Mouse (Mus musculus): ENCODE data around the gene Psmd12. TPM values are rescaled to one million over a fixed set of nuclear protein-coding genes. Genes with fewer than 3 reads are reported as not detected.

The Psmd12 gene
- polyA plus RNA-seq, 1 experiment, result 76.4 TPM

GRCm38 (mm10) chr11:107443121-107444095 lies 35.9 kb upstream of the Psmd12 start:
- no peaks in the 10 kb centered on the region for H3K27me3 ChIP-seq (ENCODE audit: control insufficient read depth, insufficient read depth, low read length)
- peaks cover 12% of the 10 kb centered on the region for H3K4me1 ChIP-seq (ENCODE audit: control insufficient read depth, insufficient read depth, low read length)
- WGBS, result 89% methylated on average over 12 of the region's 12 CpGs
- H3K27ac ChIP-seq (ENCODE audit: insufficient read depth, low read length), result no peak overlapping the region
- no peak overlapping the region for H3K4me3 ChIP-seq (replicated peaks; ENCODE audit: insufficient read depth, low read depth, low read length)
- no peak for DNase-seq
- no peak for TF ChIP-seq POLR2A (IDR thresholded peaks at IDR 0.05; ENCODE audit: borderline replicate concordance, insufficient read depth, low read length)
- TF ChIP-seq CTCF (IDR thresholded peaks at IDR 0.05; ENCODE audit: borderline replicate concordance, insufficient read depth, low read depth, low read length), result no peak

GRCm38 (mm10) chr11:107445683-107446082 lies 33.6 kb upstream of the Psmd12 start:
- Histone ChIP-seq H3K4me1 (ENCODE audit: control insufficient read depth, insufficient read depth, low read length) (peaks cover 15% of the 10 kb centered on the region), H3K27me3 (ENCODE audit: control insufficient read depth, insufficient read depth, low read length) (no peaks in the 10 kb centered on the region), H3K27ac (ENCODE audit: insufficient read depth, low read length) (0 out of 2 replicates have a peak overlapping the region, but pooled peaks have one; percentile 0), H3K4me3 (replicated peaks; ENCODE audit: insufficient read depth, low read depth, low read length) (no peak overlapping the region)
- peak; percentile 65 to 74 for DNase-seq
- TF ChIP-seq CTCF (IDR thresholded peaks at IDR 0.05; ENCODE audit: borderline replicate concordance, insufficient read depth, low read depth, low read length) (no peak), POLR2A (IDR thresholded peaks at IDR 0.05; ENCODE audit: borderline replicate concordance, insufficient read depth, low read length) (no peak)
- WGBS, result 22% methylated on average over 3 of the region's 3 CpGs

GRCm38 (mm10) chr11:107446650-107447049 lies 32.6 kb upstream of the Psmd12 start:
- TF ChIP-seq CTCF (IDR thresholded peaks at IDR 0.05; ENCODE audit: borderline replicate concordance, insufficient read depth, low read depth, low read length) (no peak), POLR2A (IDR thresholded peaks at IDR 0.05; ENCODE audit: borderline replicate concordance, insufficient read depth, low read length) (no peak)
- H3K27me3 ChIP-seq (ENCODE audit: control insufficient read depth, insufficient read depth, low read length), result no peaks in the 10 kb centered on the region
- no peak overlapping the region for H3K27ac ChIP-seq (ENCODE audit: insufficient read depth, low read length)
- no peak overlapping the region for H3K4me3 ChIP-seq (replicated peaks; ENCODE audit: insufficient read depth, low read depth, low read length)
- 74% methylated on average over 6 of the region's 6 CpGs for WGBS
- no peak for DNase-seq
- peaks cover 19% of the 10 kb centered on the region for H3K4me1 ChIP-seq (ENCODE audit: control insufficient read depth, insufficient read depth, low read length)

- WGBS, result 79% methylated on average over 5 of the region's 5 CpGs
- Histone ChIP-seq H3K4me1 (ENCODE audit: control insufficient read depth, insufficient read depth, low read length) (peaks cover 19% of the 10 kb centered on the region), H3K4me3 (replicated peaks; ENCODE audit: insufficient read depth, low read depth, low read length) (no peak overlapping the region), H3K27ac (ENCODE audit: insufficient read depth, low read length) (no peak overlapping the region), H3K27me3 (ENCODE audit: control insufficient read depth, insufficient read depth, low read length) (no peaks in the 10 kb centered on the region)
- DNase-seq, result no peak
- TF ChIP-seq POLR2A (IDR thresholded peaks at IDR 0.05; ENCODE audit: borderline replicate concordance, insufficient read depth, low read length), result no peak
- TF ChIP-seq CTCF (IDR thresholded peaks at IDR 0.05; ENCODE audit: borderline replicate concordance, insufficient read depth, low read depth, low read length), result no peak
Measured at GRCm38 (mm10) chr11:107447349-107447748, 31.9 kb upstream of the Psmd12 start.

- Histone ChIP-seq H3K4me3 (replicated peaks; ENCODE audit: insufficient read depth, low read depth, low read length) (no peak overlapping the region), H3K27me3 (ENCODE audit: control insufficient read depth, insufficient read depth, low read length) (no peaks in the 10 kb centered on the region), H3K27ac (ENCODE audit: insufficient read depth, low read length) (no peak overlapping the region), H3K4me1 (ENCODE audit: control insufficient read depth, insufficient read depth, low read length) (peaks cover 19% of the 10 kb centered on the region)
- TF ChIP-seq POLR2A (IDR thresholded peaks at IDR 0.05; ENCODE audit: borderline replicate concordance, insufficient read depth, low read length) (no peak), CTCF (IDR thresholded peaks at IDR 0.05; ENCODE audit: borderline replicate concordance, insufficient read depth, low read depth, low read length) (no peak)
- WGBS, result 94% methylated on average over 9 of the region's 9 CpGs
- no peak for DNase-seq
Measured at GRCm38 (mm10) chr11:107447915-107448314, 31.4 kb upstream of the Psmd12 start.

- WGBS, result 93% methylated on average over 17 of the region's 17 CpGs
- H3K4me1 ChIP-seq (ENCODE audit: control insufficient read depth, insufficient read depth, low read length), result peaks cover 19% of the 10 kb centered on the region
- no peak overlapping the region for H3K27ac ChIP-seq (ENCODE audit: insufficient read depth, low read length)
- TF ChIP-seq CTCF (IDR thresholded peaks at IDR 0.05; ENCODE audit: borderline replicate concordance, insufficient read depth, low read depth, low read length) (no peak), POLR2A (IDR thresholded peaks at IDR 0.05; ENCODE audit: borderline replicate concordance, insufficient read depth, low read length) (no peak)
- no peak for DNase-seq
- no peak overlapping the region for H3K4me3 ChIP-seq (replicated peaks; ENCODE audit: insufficient read depth, low read depth, low read length)
- H3K27me3 ChIP-seq (ENCODE audit: control insufficient read depth, insufficient read depth, low read length), result no peaks in the 10 kb centered on the region
Measured at GRCm38 (mm10) chr11:107449169-107449910, 29.9 kb upstream of the Psmd12 start.

- Histone ChIP-seq H3K4me1 (ENCODE audit: control insufficient read depth, insufficient read depth, low read length) (peaks cover 17% of the 10 kb centered on the region), H3K27me3 (ENCODE audit: control insufficient read depth, insufficient read depth, low read length) (no peaks in the 10 kb centered on the region), H3K27ac (ENCODE audit: insufficient read depth, low read length) (no peak overlapping the region), H3K4me3 (replicated peaks; ENCODE audit: insufficient read depth, low read depth, low read length) (no peak overlapping the region)
- peak in 1 of 2 experiments; percentile 26 for DNase-seq
- TF ChIP-seq POLR2A (IDR thresholded peaks at IDR 0.05; ENCODE audit: borderline replicate concordance, insufficient read depth, low read length), result no peak
- TF ChIP-seq CTCF (IDR thresholded peaks at IDR 0.05; ENCODE audit: borderline replicate concordance, insufficient read depth, low read depth, low read length), result no peak
- 34% methylated on average over 6 of the region's 6 CpGs for WGBS
Measured at GRCm38 (mm10) chr11:107450097-107450496, 29.2 kb upstream of the Psmd12 start.
